Mouse (Mus musculus) CH12.LX (cell line): Measurements from ENCODE around the gene Pin4. TPM values are rescaled to one million over a fixed set of nuclear protein-coding genes. Genes with fewer than 3 reads are reported as not detected.

ENCODE experiments used
- DNase-seq: peaks from one replicate; pipeline ENCODE4 v3.0.0-alpha.2; 2013; ENCODE audit errors: extremely low read depth
- H3K27ac ChIP-seq: 2 replicates; pipeline ENCODE4 v1.5.1; 2012; ENCODE audit warnings: low read depth, mild to moderate bottlenecking, control low read depth, moderate library complexity; ENCODE audit not compliant: insufficient read depth
- H3K27me3 ChIP-seq: replicated peaks from 2 replicates; pipeline ENCODE3; 2012; ENCODE audit warnings: inconsistent platforms
- H3K36me3 ChIP-seq, 2 experiments: replicated peaks in 1 of 2; 2 replicates each; pipeline versions ENCODE3 to v1.6.1; 2012; ENCODE audit warnings: inconsistent platforms in 1 of 2, low read length in 1 of 2, mild to moderate bottlenecking in 1 of 2, mixed read lengths in 1 of 2, moderate library complexity in 1 of 2; ENCODE audit not compliant: control insufficient read depth in 1 of 2, insufficient read depth in 1 of 2
- H3K4me1 ChIP-seq, 2 experiments: 2 replicates each; pipeline ENCODE4 v1.6.1; 2012; ENCODE audit warnings: inconsistent platforms in 1 of 2, moderate library complexity in 1 of 2; ENCODE audit not compliant: insufficient read depth in 2 of 2, control insufficient read depth in 1 of 2
- H3K4me2 ChIP-seq: 2 replicates; pipeline ENCODE4 v1.6.1; 2012; ENCODE audit warnings: low read depth, mild to moderate bottlenecking, control low read depth; ENCODE audit not compliant: poor library complexity, insufficient read depth, severe bottlenecking
- H3K4me3 ChIP-seq, 3 experiments: fragments of 150-350 bp in 1 of 3; sonication (generic) in 1 of 3; replicated peaks in 1 of 3; 2 replicates each; pipeline versions ENCODE3 to v1.5.1; 2011 to 2012; ENCODE audit warnings: low read depth in 2 of 3, low read length in 2 of 3, mild to moderate bottlenecking in 2 of 3, moderate library complexity in 2 of 3, control low read depth in 1 of 3, improper control_type of control experiment in 1 of 3, inconsistent platforms in 1 of 3, mixed read lengths in 1 of 3; ENCODE audit not compliant: poor library complexity in 1 of 3
- H3K79me2 ChIP-seq: replicated peaks from 2 replicates; pipeline ENCODE4 v1.6.1; 2012; ENCODE audit warnings: mild to moderate bottlenecking, moderate library complexity; ENCODE audit not compliant: control insufficient read depth, poor library complexity, insufficient read depth, severe bottlenecking; ENCODE audit errors: extremely low read depth
- H3K9ac ChIP-seq: 2 replicates; pipeline ENCODE4 v1.6.1; 2012; ENCODE audit warnings: low read depth, mild to moderate bottlenecking, control low read depth, moderate library complexity; ENCODE audit not compliant: insufficient read depth
- H3K9me3 ChIP-seq: replicated peaks from 2 replicates; pipeline ENCODE3; 2012; ENCODE audit warnings: low read length, inconsistent platforms, mixed read lengths
- BHLHE40 ChIP-seq: IDR thresholded peaks from 2 replicates; pipeline ENCODE4 v1.6.1; 2011; ENCODE audit warnings: mild to moderate bottlenecking, low read depth, low read length, improper control_type of control experiment
- CHD1 ChIP-seq: IDR thresholded peaks from 2 replicates; pipeline ENCODE4 v1.6.1; 2012; ENCODE audit warnings: low read depth, low read length, improper control_type of control experiment, inconsistent platforms
- CHD2 ChIP-seq: IDR thresholded peaks from 2 replicates; pipeline ENCODE4 v1.6.1; 2011; ENCODE audit warnings: low read length, improper control_type of control experiment
- CTCF ChIP-seq, 2 experiments: IDR thresholded peaks in 1 of 2; conservative IDR thresholded peaks in 1 of 2; 2 replicates each; pipeline ENCODE4 v1.5.1; 2011 to 2012; ENCODE audit warnings: low read depth in 2 of 2, low read length in 2 of 2, improper control_type of control experiment in 1 of 2, inconsistent platforms in 1 of 2, mild to moderate bottlenecking in 1 of 2, moderate library complexity in 1 of 2
- E2F4 ChIP-seq: IDR thresholded peaks from 2 replicates; pipeline ENCODE4 v1.6.1; 2011; ENCODE audit warnings: low read depth, low read length, improper control_type of control experiment; ENCODE audit not compliant: insufficient replicate concordance
- ELF1 ChIP-seq: IDR thresholded peaks from 2 replicates; pipeline ENCODE4 v1.6.1; 2014; ENCODE audit warnings: low read depth, mild to moderate bottlenecking, inconsistent platforms, low read length, improper control_type of control experiment
- EP300 ChIP-seq: IDR thresholded peaks from 2 replicates; pipeline ENCODE4 v1.6.1; 2011; ENCODE audit warnings: low read length, improper control_type of control experiment
- HCFC1 ChIP-seq: IDR thresholded peaks from 2 replicates; pipeline ENCODE4 v1.6.1; 2012; ENCODE audit warnings: low read depth, mild to moderate bottlenecking, inconsistent platforms, low read length, improper control_type of control experiment
- IRF4 ChIP-seq: IDR thresholded peaks from 2 replicates; pipeline ENCODE4 v1.6.1; 2014; ENCODE audit warnings: low read depth, mild to moderate bottlenecking, inconsistent platforms, low read length, improper control_type of control experiment
- KAT2A ChIP-seq: IDR thresholded peaks from 2 replicates; pipeline ENCODE4 v1.6.1; 2012; ENCODE audit warnings: low read length, improper control_type of control experiment, inconsistent platforms; ENCODE audit not compliant: insufficient replicate concordance
- MAFK ChIP-seq: IDR thresholded peaks from 2 replicates; pipeline ENCODE4 v1.6.1; 2011; ENCODE audit warnings: low read length, improper control_type of control experiment; ENCODE audit not compliant: insufficient replicate concordance
- MAX ChIP-seq: IDR thresholded peaks from 2 replicates; pipeline ENCODE4 v1.6.1; 2011; ENCODE audit warnings: low read length, improper control_type of control experiment
- MEF2A ChIP-seq: IDR thresholded peaks from 2 replicates; pipeline ENCODE4 v1.6.1; 2014; ENCODE audit warnings: low read depth, mild to moderate bottlenecking, inconsistent platforms, low read length, improper control_type of control experiment, borderline replicate concordance
- MYC ChIP-seq: IDR thresholded peaks from 2 replicates; pipeline ENCODE4 v1.6.1; 2011; ENCODE audit warnings: low read depth, mild to moderate bottlenecking, improper control_type of control experiment, low read length
- NRF1 ChIP-seq: IDR thresholded peaks from 2 replicates; pipeline ENCODE4 v1.6.1; 2014; ENCODE audit warnings: low read depth, mild to moderate bottlenecking, inconsistent platforms, low read length, improper control_type of control experiment, moderate library complexity
- PAX5 ChIP-seq: IDR thresholded peaks from 2 replicates; pipeline ENCODE4 v1.6.1; 2012; ENCODE audit warnings: low read length, inconsistent platforms, mixed read lengths
- POLR2A ChIP-seq: IDR thresholded peaks from 2 replicates; pipeline ENCODE4 v1.6.1; 2011; ENCODE audit warnings: low read depth, mild to moderate bottlenecking, improper control_type of control experiment, low read length
- POLR2AphosphoS2 ChIP-seq: IDR thresholded peaks from 2 replicates; pipeline ENCODE4 v1.6.1; 2011; ENCODE audit warnings: low read depth, low read length, improper control_type of control experiment
- RAD21 ChIP-seq: IDR thresholded peaks from 2 replicates; pipeline ENCODE4 v1.6.1; 2011; ENCODE audit warnings: low read depth, mild to moderate bottlenecking, low read length, improper control_type of control experiment, moderate library complexity
- SMC3 ChIP-seq: IDR thresholded peaks from 2 replicates; pipeline ENCODE4 v1.6.1; 2011; ENCODE audit warnings: low read depth, low read length, improper control_type of control experiment
- TCF12 ChIP-seq: IDR thresholded peaks from 2 replicates; pipeline ENCODE4 v1.6.1; 2014; ENCODE audit warnings: low read depth, mild to moderate bottlenecking, inconsistent platforms, low read length, improper control_type of control experiment
- USF1 ChIP-seq: IDR thresholded peaks from 2 replicates; pipeline ENCODE4 v1.6.1; 2014; ENCODE audit warnings: low read depth, mild to moderate bottlenecking, inconsistent platforms, low read length, improper control_type of control experiment
- ZC3H11A ChIP-seq: IDR thresholded peaks from 2 replicates; pipeline ENCODE4 v1.6.1; 2012; ENCODE audit warnings: low read depth, mild to moderate bottlenecking, inconsistent platforms, low read length, improper control_type of control experiment
- ZMIZ1 ChIP-seq: IDR thresholded peaks from 2 replicates; pipeline ENCODE4 v1.6.1; 2012; ENCODE audit warnings: low read depth, mild to moderate bottlenecking, inconsistent platforms, low read length, improper control_type of control experiment
- dilution Hi-C: fragments of 300-500 bp; cut with MboI; formaldehyde crosslinking; loops from 2 replicates; pipeline ENCODE4 v1.14.3; 2020; ENCODE audit warnings: low sequenced_read_pairs; ENCODE audit not compliant: extremely low pct_unique_long_range_greater_than_20kb, extremely low pct_ligation_motif_present
- in situ Hi-C: fragments of 300-500 bp; cut with MboI; formaldehyde crosslinking; loops from 3 replicates; pipeline ENCODE4 v1.14.3; 2019; ENCODE audit warnings: low sequenced_read_pairs, low pct_ligation_motif_present, low pct_unique_long_range_greater_than_20kb, mixed read lengths
- polyA plus RNA-seq: library from polyadenylated mRNA; unstranded; fragments of >175 nt; gene quantifications from 2 replicates; pipeline ENCODE4 v1.2.1, GENCODE M21; 2012; ENCODE audit warnings: low read depth; ENCODE audit not compliant: insufficient read length
- total RNA-seq, 2 experiments: library from RNA; depleted of rRNA; stranded (reverse); fragments of 300-350 nt in 1 of 2; fragments of >200 nt in 1 of 2; gene quantifications; 2 replicates each; pipeline ENCODE4 v1.2.3; 2012 to 2014

Gene Pin4
- total and polyA plus RNA-seq, 3 experiments = 53.4 to 66.2 (median 62.0) TPM

- in situ Hi-C loops (no loop called here), dilution Hi-C loops (no loop called here)
- DNase-seq = no peak
- Histone ChIP-seq H3K4me2 (no peak overlapping the region), H3K9me3 (no peaks in the 10 kb centered on the region), H3K36me3 (peaks cover 22 to 28% of the 10 kb centered on the region in 2 experiments), H3K4me3 (no peak overlapping the region), H3K79me2 (peaks cover 11% of the 10 kb centered on the region), H3K9ac (no peak overlapping the region), H3K27ac (no peak overlapping the region), H3K4me1 (peaks cover 3 to 6% of the 10 kb centered on the region in 2 experiments; a peak in 3 of 4 replicates), H3K27me3 (no peaks in the 10 kb centered on the region)
- TF ChIP-seq TCF12 (no peak), ZMIZ1 (no peak), CTCF (conservative IDR thresholded peaks at IDR 0.05 in 1 of 2, IDR thresholded peaks at IDR 0.05 in 1 of 2; ENCODE audit: low read depth in 2 of 2, low read length in 2 of 2) (no peak), MAFK (no peak), CHD2 (no peak), POLR2A (no peak), SMC3 (no peak), E2F4 (no peak), RAD21 (no peak), CHD1 (no peak), MYC (no peak), ZC3H11A (no peak), POLR2AphosphoS2 (no peak)
Measured at GRCm38 (mm10) chrX:102121321-102121720, 2.1 kb downstream of the Pin4 start.

- Histone ChIP-seq H3K27me3 (no peaks in the 10 kb centered on the region), H3K4me1 (no peaks in the 10 kb centered on the region), H3K4me2 (no peak overlapping the region), H3K79me2 (no peaks in the 10 kb centered on the region), H3K9me3 (no peaks in the 10 kb centered on the region), H3K27ac (no peak overlapping the region), H3K4me3 (no peak overlapping the region)
- in situ Hi-C loops = no loop called here
- dilution Hi-C loops = no loop called here
- no peak for TF ChIP-seq NRF1
- no peak for TF ChIP-seq IRF4
- TF ChIP-seq ELF1 = no peak
- no peak for TF ChIP-seq EP300
- TF ChIP-seq SMC3 = no peak
- TF ChIP-seq TCF12 = no peak
- no peak for TF ChIP-seq USF1
- TF ChIP-seq BHLHE40 = no peak
- no peak for TF ChIP-seq ZC3H11A
- TF ChIP-seq CHD2 = no peak
- TF ChIP-seq MEF2A = no peak
- TF ChIP-seq CTCF (conservative IDR thresholded peaks at IDR 0.05 in 1 of 2, IDR thresholded peaks at IDR 0.05 in 1 of 2; ENCODE audit: low read depth in 2 of 2, low read length in 2 of 2) = no peak
- no peak for TF ChIP-seq MYC
- TF ChIP-seq POLR2AphosphoS2 = no peak
- no peak for TF ChIP-seq KAT2A
- no peak for TF ChIP-seq PAX5
- TF ChIP-seq MAX = no peak
- no peak for TF ChIP-seq HCFC1
- TF ChIP-seq, all 38 proteins: peak for 0
- Histone ChIP-seq H3K36me3 (peaks cover 12 to 46% of the 10 kb centered on the region in 2 experiments), H3K9ac (no peak overlapping the region)
- DNase-seq = no peak
Measured at GRCm38 (mm10) chrX:102141157-102141556, 21.9 kb downstream of the Pin4 start.
